Mouse (Mus musculus) adrenal gland, postnatal 14 days (tissue): ENCODE results near the gene Slc16a9. TPM values are rescaled to one million over a fixed set of nuclear protein-coding genes. Genes with fewer than 3 reads are reported as not detected.
A peak's percentile ranks its signal among the peaks of the same experiment; 100 is the strongest.
"Not testable (repeated sequence)": the region's sequence is repeated elsewhere in the genome, so short reads cannot be mapped to it uniquely, and the experiment has no call there.

ENCODE experiments used
- DNase-seq: peaks from one replicate; pipeline ENCODE4 v3.0.0; 2021; ENCODE audit warnings: mixed read lengths
- long read RNA-seq, 2 experiments: library from polyadenylated mRNA; stranded (forward); transcript quantifications; one replicate each; pipeline ENCODE4 v2.0.0; 2021
- total RNA-seq: library from RNA; stranded (reverse); gene quantifications from 2 replicates; pipeline ENCODE4 v1.2.3, GENCODE M21; 2021

Gene Slc16a9
- 2.3 and 4.4 TPM in 2 replicates for total RNA-seq
- long read RNA-seq, experiment 1, partial matches to known transcripts = 0 of 2 reads
- long read RNA-seq, experiment 1, other reads (novel, unspliced or antisense) = 1 of 2 reads
- long read RNA-seq, experiment 2, partial matches to known transcripts = 0 of 1 reads
- long read RNA-seq, experiment 2, other reads (novel, unspliced or antisense) = 0 of 1 reads

- DNase-seq = peak; percentile 77
These were observed at the start of gene Slc16a9 for GRCm38 (mm10) chr10:70244921-70245558. Gene Slc16a9, plus strand, starts transcription at chr10:70245100.

GRCm38 (mm10) chr10:70195279-70195678 lies 49.6 kb upstream of the Slc16a9 start:
- DNase-seq = no peak

GRCm38 (mm10) chr10:70195786-70196185 lies 49.1 kb upstream of the Slc16a9 start:
- DNase-seq = peak; percentile 36

DNA sequence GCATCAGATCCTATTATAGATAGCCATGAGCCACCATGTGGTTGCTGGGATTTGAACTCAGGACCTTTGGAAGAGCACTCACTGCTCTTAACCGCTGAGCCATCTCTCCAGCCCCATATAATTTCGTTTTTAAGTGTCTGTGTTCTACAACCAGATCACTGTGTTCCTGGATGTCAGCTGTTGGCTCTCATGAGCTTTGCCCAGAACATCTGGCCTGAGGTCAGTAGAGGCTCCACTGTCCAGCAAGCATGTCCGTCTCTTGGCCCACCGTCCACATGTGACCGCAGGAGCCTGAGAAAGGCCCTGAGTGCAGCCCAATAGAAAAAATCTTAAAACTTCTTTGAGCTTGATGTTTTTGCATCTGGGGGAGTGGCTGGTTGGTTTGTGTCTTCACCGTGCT lies 48.2 kb upstream of the Slc16a9 start:
- DNase-seq = no peak

- no peak for DNase-seq
These were observed 47.3 kb upstream of the Slc16a9 start for GRCm38 (mm10) chr10:70197601-70198000.

- DNase-seq = no peak
These were observed 46.9 kb upstream of the Slc16a9 start for GRCm38 (mm10) chr10:70198012-70198411.

DNA sequence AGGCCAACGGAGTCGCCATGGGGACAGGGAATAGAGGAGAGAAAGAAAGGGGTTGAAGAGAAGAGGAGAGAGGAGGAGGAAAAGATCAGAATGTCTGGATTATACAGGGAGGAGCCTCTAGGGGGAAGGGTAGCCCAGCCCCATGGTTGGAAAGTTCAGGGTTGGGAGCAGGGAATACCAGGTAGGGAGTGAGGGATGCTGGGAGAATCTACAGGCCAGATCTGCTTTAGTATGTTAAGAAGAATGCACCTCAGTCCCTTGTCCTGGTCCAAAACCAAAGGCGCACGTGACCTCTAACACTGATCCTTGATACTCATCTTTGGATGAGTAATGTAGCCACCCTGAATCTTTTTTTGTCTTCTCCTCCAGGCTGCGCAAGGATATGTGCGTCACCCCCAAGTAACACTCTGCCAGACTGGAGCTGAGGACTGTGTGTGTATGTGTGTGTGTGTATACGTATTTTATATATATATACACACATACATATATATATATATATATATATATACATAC lies 45.9 kb upstream of the Slc16a9 start:
- peak; percentile 51 for DNase-seq

DNA sequence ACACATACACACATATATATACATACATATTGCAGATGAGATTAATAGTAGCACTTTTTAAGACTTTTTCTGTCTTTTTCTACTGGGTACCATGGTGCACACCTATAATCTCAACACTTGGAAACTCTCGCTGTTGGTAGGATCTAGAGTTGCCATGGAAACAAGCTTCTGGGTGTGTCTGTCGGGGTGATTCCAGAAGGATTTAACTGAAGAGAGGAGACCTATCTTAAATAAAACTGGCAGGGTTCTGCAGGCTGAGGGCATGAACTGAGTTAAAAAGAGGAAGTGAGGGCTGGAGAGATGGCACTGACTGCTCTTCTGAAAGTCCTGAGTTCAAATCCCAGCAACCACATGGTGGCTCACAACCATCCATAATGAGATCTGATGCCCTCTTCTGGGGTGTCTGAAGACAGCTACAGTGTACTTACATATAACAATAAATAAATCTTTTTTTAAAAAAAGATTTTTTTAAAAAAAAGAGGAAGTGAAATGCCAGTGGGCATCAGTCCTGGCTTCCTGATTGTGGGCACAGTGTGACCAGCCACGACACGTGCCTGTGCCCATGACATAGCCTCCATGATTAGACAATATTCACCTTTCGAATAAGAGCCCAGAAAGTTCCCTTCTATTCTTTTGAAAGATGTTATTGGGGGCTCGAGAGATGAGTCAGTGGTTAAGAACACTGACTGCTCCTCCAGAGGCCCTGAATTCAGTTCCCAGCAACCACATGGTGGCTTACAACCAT lies 45.3 kb upstream of the Slc16a9 start:
- DNase-seq = no peak

- DNase-seq = no peak
These were observed 43.9 kb upstream of the Slc16a9 start for GRCm38 (mm10) chr10:70200889-70201500.

GRCm38 (mm10) chr10:70204505-70205399 lies 40.1 kb upstream of the Slc16a9 start, which contains the start of gene Mrln:
Gene Mrln, plus strand, starts transcription at chr10:70204664.
- peak; percentile 61 for DNase-seq

DNA sequence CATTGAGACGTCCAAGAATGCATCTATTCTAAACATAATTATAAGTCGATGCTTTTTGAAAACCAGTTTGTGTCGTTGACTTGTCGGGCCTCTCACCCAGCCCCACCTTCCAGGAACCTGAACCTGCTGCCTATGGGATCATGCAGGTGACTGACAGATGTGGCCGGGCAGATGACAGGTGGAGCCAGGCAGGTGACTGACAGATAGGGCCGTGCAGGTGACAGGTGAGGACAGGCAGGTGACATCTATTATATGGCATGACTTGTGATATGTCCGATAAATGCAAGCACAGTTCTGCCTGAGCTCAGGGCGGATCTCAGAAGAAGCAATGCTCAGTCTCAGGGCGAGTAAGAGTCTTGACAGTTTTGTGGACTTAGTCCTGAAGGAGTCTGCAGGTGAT lies 33.6 kb upstream of the Slc16a9 start:
- DNase-seq = no peak

DNA sequence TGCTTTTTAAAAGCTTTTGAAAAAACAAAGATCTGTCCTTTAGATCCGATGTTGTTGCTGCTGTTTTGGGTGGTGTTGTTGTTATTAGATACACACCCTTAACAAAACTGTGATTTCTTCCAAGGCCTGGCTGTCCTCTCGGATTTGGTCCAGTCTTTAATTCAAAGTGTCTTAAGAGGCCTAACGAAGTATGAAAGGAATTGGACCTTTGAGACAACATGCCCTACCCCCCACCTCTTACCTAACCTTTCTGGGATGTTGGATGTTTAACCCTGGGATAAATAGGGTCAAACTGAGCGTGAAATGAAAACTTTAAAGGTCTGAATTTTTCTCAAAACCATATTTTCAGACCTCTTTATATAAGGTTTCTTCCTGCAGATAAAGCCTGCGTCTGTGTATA lies 23.9 kb upstream of the Slc16a9 start:
- DNase-seq = no peak

GRCm38 (mm10) chr10:70222231-70222630 lies 22.7 kb upstream of the Slc16a9 start:
- not testable (repeated sequence) for DNase-seq

GRCm38 (mm10) chr10:70224571-70224970 lies 20.3 kb upstream of the Slc16a9 start:
- DNase-seq = peak; percentile 81

- no peak for DNase-seq
These were observed 19.1 kb upstream of the Slc16a9 start for GRCm38 (mm10) chr10:70225760-70226159.

DNA sequence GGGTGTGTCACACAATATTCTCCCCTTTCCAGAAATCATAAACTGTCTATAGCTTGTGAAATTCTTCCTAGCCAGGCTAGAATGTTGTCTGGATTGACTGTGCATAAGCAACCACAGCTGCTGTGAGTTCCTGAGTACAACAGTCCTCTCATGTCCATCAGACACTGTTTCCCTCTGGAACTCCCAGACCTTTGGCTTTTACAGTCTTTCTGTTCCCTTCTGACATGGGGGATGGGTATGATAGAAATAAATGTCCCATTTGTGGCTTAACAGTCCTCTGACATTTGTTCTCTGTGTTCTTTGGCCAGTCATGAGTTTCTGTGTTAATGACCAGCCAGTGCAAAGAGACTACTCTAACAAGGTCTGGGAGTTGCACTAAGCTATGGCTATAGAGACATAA lies 18.3 kb upstream of the Slc16a9 start:
- DNase-seq = no peak

DNA sequence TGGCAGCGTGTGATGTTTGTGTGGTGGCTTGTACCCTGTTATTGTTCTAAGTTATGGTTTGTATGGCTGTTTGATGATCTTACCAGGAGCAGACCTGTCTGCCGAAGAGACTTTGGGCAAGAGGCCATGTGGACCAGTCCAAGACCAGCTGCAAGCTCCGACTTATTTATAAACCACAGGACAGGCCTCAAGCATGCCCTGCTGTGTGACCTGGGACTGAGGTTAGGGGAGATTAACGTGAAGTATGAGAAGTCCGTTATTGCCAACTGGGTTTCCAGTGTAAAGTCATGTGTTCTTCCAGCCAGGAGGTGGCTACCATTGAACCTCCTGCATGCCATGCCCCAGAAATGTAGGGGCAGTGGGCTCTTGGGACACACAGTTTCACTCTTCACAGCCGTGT lies 14.5 kb upstream of the Slc16a9 start:
- no peak for DNase-seq

- DNase-seq = no peak
These were observed 7.0 kb upstream of the Slc16a9 start for GRCm38 (mm10) chr10:70237936-70238335.

DNA sequence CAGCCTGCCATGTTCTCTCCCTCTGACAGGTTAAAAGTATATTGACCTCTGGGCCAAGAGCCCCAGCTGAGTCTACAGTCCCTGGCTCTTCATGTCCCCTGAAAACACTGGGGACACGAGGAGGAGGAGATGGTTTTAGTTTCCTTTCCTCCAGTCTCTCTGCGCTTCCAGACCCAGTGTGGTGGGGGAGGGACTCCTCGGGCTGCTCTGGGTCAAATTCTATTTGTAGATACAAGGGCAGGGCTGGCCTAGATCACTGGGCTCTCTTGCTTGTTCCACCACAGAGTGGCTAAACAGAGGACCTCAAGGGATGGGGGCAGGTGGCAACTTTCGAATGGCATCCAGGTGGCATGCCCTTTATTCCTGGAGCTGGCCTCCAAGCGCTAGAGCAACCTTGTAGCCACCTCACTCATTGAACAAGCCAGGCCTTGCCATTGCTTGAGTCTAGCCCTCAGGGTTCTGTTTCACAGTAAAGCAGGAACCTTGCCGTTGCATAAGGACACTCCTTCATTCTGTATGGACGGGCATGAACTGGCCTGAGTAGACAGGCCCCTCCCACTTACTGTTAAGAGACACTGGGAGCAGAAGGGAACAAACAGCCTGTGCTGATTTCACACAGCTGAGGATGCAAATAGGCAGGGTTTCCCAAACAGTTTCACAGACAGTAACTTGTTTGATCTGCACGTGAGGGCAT lies 2.0 kb upstream of the Slc16a9 start:
- no peak for DNase-seq

GRCm38 (mm10) chr10:70245559-70245945 lies 652 bp downstream of the Slc16a9 start:
- peak; percentile 29 for DNase-seq

- DNase-seq = no peak
These were observed 1.2 kb downstream of the Slc16a9 start for GRCm38 (mm10) chr10:70246076-70246475.
